Comparison of ENCODE assay signal across 11 mouse cellular contexts in the genomic region with DNA sequence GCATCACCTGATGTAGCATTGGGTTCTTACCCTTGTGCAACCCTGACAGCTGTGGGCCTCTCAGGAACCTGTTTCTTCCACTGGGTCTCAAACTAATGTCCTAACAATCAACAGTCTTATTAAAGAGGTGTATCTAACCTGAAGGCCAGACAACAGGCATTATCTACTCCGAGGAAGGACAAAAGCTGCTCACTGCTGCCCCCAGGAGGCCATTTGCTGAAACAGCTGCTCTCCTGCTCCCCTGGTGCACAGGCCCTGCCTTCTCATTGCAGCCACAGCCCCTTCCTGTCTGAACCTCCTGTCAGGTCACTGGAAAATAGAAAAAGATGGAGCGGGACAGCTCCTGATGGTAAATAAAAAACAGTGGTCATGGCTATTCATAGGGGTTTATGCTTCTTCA. TPM values are rescaled to one million over a fixed set of nuclear protein-coding genes. Genes with fewer than 3 reads are reported as not detected.
DNase-seq lines count a peak whose midpoint lies in the region; ATAC-seq and TF ChIP-seq lines count a peak whose summit lies in the region.
"Had no signal": no experiment of that assay in that cellular context is flagged by ENCODE, and none has a peak within 500 bp of the region (broad histone marks: within the 10 kb centered on the region; RNA-seq: fewer than 3 reads in every experiment).

No protein-coding gene starts in this region.

- no peak for ATAC-seq in CD4-positive, CD25-positive, alpha-beta regulatory T cell, adult 4 months
- ATAC-seq in liver, embryonic 11.5 days (replicated peaks; ENCODE audit: low FRiP score) = no peak
- no peak for ATAC-seq in limb, embryonic 14.5 days (ENCODE audit: low FRiP score, low read depth)

- no peak overlapping the region for H3K4me2 ChIP-seq in liver, embryonic 11.5 days
- no peak overlapping the region for H3K4me2 ChIP-seq in limb, embryonic 14.5 days (replicated peaks; ENCODE audit: low read depth, low read length, severe bottlenecking)
- H3K4me2 ChIP-seq: heart, embryonic 15.5 days had no signal

- DNase-seq in CD4-positive, CD25-positive, alpha-beta regulatory T cell, adult 2 months (ENCODE audit: low read depth, low spot score) = peak; percentile 46
- peak; percentile 8 for DNase-seq in liver, adult 2 months (ENCODE audit: extremely low read depth, low read depth, low spot score)
- DNase-seq in liver, embryonic 11.5 days (ENCODE audit: low spot score) = no peak
- DNase-seq in adrenal gland, postnatal 36 days = peak; percentile 67 to 74
- peak; percentile 33 for DNase-seq in embryo, embryonic 11 days
- DNase-seq in limb, embryonic 14.5 days (ENCODE audit: low spot score) = peak; percentile 4
- peak; percentile 29 for DNase-seq in thymus, postnatal 0 days (ENCODE audit: low spot score)

- H3K9me3 ChIP-seq in liver, embryonic 11.5 days (ENCODE audit: control insufficient read depth, low read length) = no peaks in the 10 kb centered on the region
- no peaks in the 10 kb centered on the region for H3K9me3 ChIP-seq in limb, embryonic 14.5 days (ENCODE audit: control insufficient read depth, low read length)
- H3K9me3 ChIP-seq: heart, embryonic 15.5 days had no signal

- H3K36me3 ChIP-seq in liver, adult 2 months (ENCODE audit: control insufficient read depth, insufficient read depth, low read length) = no peaks in the 10 kb centered on the region
- no peaks in the 10 kb centered on the region for H3K36me3 ChIP-seq in liver, embryonic 11.5 days (ENCODE audit: control insufficient read depth, insufficient read depth, low read length)
- no peaks in the 10 kb centered on the region for H3K36me3 ChIP-seq in limb, embryonic 14.5 days (ENCODE audit: control insufficient read depth, insufficient read depth, low read length)
- H3K36me3 ChIP-seq: heart, embryonic 15.5 days had no signal

- H3K27me3 ChIP-seq in liver, adult 2 months (ENCODE audit: control insufficient read depth, insufficient read depth, low read length) = peaks cover 5% of the 10 kb centered on the region; the same call in 1 of the 2 replicates
- H3K27me3 ChIP-seq in liver, embryonic 11.5 days (replicated peaks; ENCODE audit: control insufficient read depth, insufficient read depth, low read length) = no peaks in the 10 kb centered on the region
- no peaks in the 10 kb centered on the region for H3K27me3 ChIP-seq in limb, embryonic 14.5 days (ENCODE audit: control insufficient read depth, insufficient read depth, low read length)
- H3K27me3 ChIP-seq: heart, embryonic 15.5 days had no signal

- no peak overlapping the region for H3K27ac ChIP-seq in liver, adult 2 months (replicated peaks; ENCODE audit: insufficient read depth, low read depth, low read length)
- no peak overlapping the region for H3K27ac ChIP-seq in liver, embryonic 11.5 days (ENCODE audit: low read depth, low read length)
- H3K27ac ChIP-seq in limb, embryonic 14.5 days (replicated peaks; ENCODE audit: low read depth, low read length) = no peak overlapping the region
- H3K27ac ChIP-seq: heart, embryonic 15.5 days had no signal

- H3K9ac ChIP-seq in liver, adult 2 months (ENCODE audit: low read depth, low read length) = no peak overlapping the region
- H3K9ac ChIP-seq in liver, embryonic 11.5 days (ENCODE audit: low read depth, low read length) = no peak overlapping the region
- H3K9ac ChIP-seq in limb, embryonic 14.5 days (ENCODE audit: low read depth, low read length, severe bottlenecking) = no peak overlapping the region
- H3K9ac ChIP-seq: heart, embryonic 15.5 days had no signal

- 53% methylated on average over 2 of the region's 2 CpGs for WGBS in liver, adult 2 months
- WGBS in liver, embryonic 11.5 days = 56% methylated on average over 2 of the region's 2 CpGs
- WGBS in limb, embryonic 14.5 days = 56% methylated on average over 2 of the region's 2 CpGs

- H3K4me3 ChIP-seq in liver, adult 2 months (ENCODE audit: insufficient read depth, low read depth, low read length) = no peak overlapping the region
- no peak overlapping the region for H3K4me3 ChIP-seq in liver, embryonic 11.5 days (ENCODE audit: low read depth, low read length)
- H3K4me3 ChIP-seq in limb, embryonic 14.5 days (replicated peaks; ENCODE audit: low read length) = no peak overlapping the region
- H3K4me3 ChIP-seq: heart, embryonic 15.5 days; megakaryocyte, embryonic 14.5 days had no signal

- no peak for TF ChIP-seq POLR2A in liver, adult 2 months (IDR thresholded peaks at IDR 0.05; ENCODE audit: extremely low read depth, insufficient read depth, low read length)
- no peak for TF ChIP-seq POLR2A in limb, embryonic 14.5 days (IDR thresholded peaks at IDR 0.05; ENCODE audit: borderline replicate concordance, extremely low read depth, insufficient read depth, insufficient read length)

- no peaks in the 10 kb centered on the region for H3K79me2 ChIP-seq in liver, adult 2 months (ENCODE audit: control insufficient read depth, insufficient read depth, low read length)

- no peaks in the 10 kb centered on the region for H3K4me1 ChIP-seq in liver, adult 2 months (ENCODE audit: control insufficient read depth, insufficient read depth, low read length)
- H3K4me1 ChIP-seq in liver, embryonic 11.5 days (replicated peaks; ENCODE audit: control insufficient read depth, insufficient read depth, low read length) = no peaks in the 10 kb centered on the region
- no peaks in the 10 kb centered on the region for H3K4me1 ChIP-seq in limb, embryonic 14.5 days (ENCODE audit: control insufficient read depth, insufficient read depth, low read length)
- H3K4me1 ChIP-seq: heart, embryonic 15.5 days; megakaryocyte, embryonic 14.5 days had no signal

- peak; percentile 85 for TF ChIP-seq CTCF in liver, adult 2 months (IDR thresholded peaks at IDR 0.05; ENCODE audit: low read depth, low read length)

RNA-seq across cellular contexts. Expression of a gene that starts 30.9 kb away (rescaled TPM):
- not detected for polyA plus RNA-seq in CD4-positive, CD25-positive, alpha-beta regulatory T cell, adult 4 months (2017; shearing (Covaris generic))
- total RNA-seq in liver, adult 2 months (2014; rRNA removed) = not detected in 2 replicates
- not detected in 2 replicates for polyA plus RNA-seq in liver, adult 2 months (2012; rRNA removed)
- not detected in 2 replicates for polyA plus RNA-seq in liver, embryonic 11.5 days (2014; fragmentation: Nextera tagmentation; extraction: Ambion mirVana)
- total RNA-seq in adrenal gland, postnatal 36 days (2021) = under 1 TPM; 0.33 to 0.49 TPM
- not detected in 2 replicates for polyA plus RNA-seq in limb, embryonic 14.5 days (2012; rRNA removed)
- not detected in 2 replicates for polyA plus RNA-seq in limb, embryonic 14.5 days (2014; fragmentation: Nextera tagmentation; extraction: Ambion mirVana)
- polyA plus RNA-seq in thymus, postnatal 0 days (2015; fragmentation: Nextera tagmentation; extraction: Ambion mirVana) = 0.18 and 0.22 TPM in 2 replicates
- polyA plus RNA-seq: C2C12; heart, embryonic 15.5 days had no signal
